Mouse (Mus musculus) neutrophil, adult 83 days (primary cell): ENCODE results near the gene Adamtsl1. TPM values are rescaled to one million over a fixed set of nuclear protein-coding genes. Genes with fewer than 3 reads are reported as not detected.

Experiments
- total RNA-seq, 2 experiments: library from RNA; stranded (reverse); gene quantifications; one replicate each; pipeline ENCODE4 v1.2.4; 2023

Gene Adamtsl1
- total RNA-seq, result under 1 TPM; 0.13 to 0.22 TPM

DNA sequence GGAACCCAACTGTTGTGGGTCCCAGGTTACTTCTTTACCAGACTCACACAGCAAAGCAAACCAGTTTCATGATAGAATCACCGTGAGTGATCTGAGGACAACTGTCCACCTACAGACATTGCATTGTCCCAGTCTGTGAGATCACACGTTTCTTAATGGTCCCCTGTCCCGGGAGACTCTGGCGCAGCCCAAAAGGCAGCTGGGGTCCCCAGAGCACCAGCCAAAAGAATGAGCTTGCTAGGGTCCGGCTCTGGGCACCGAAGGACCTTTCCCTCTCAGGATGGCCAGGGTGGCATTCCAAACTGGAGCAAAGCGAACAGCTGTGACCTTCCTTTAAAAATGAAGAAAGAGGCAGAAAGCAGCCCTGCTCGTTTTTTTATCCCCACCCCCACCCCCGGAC is at the start of gene Adamtsl1:
TSS of gene Adamtsl1 (plus strand) at position 381 of the 400 bp plus-strand sequence.

